In the genomic region with DNA sequence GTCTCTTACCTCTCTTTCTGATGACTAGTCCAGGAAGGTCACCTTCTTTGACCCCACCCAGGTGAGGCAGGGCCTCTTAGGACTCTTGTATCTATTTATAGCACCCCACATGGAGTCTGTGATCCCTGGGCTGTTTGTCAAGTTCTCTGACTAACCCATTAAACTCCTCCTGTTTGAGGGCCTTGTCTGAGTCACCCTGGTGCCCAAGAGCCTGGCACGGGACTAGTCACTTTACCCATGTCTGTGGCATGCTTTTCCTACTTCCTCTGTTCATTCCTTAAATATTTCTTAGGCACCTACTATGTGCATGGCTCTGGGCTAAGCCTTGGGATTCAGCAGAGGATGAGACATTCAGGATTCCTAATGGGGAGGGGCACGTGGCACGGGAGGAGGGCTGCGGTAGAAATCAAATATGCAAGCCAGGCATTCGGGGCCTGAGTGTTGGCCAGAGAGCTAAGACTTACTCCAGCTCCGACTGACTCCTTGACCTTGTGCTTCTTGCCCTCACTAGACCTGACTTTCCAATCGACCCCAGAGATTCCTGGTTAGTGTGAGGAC, we compare ENCODE assay signal across 7 mouse cellular contexts. TPM values are rescaled to one million over a fixed set of nuclear protein-coding genes. Genes with fewer than 3 reads are reported as not detected.
A peak's percentile ranks its signal among the peaks of the same experiment; 100 is the strongest.
DNase-seq lines count a peak whose midpoint lies in the region; ATAC-seq and TF ChIP-seq lines count a peak whose summit lies in the region.

No protein-coding gene starts in this region.

- TF ChIP-seq POLR2A in small intestine, adult 2 months (IDR thresholded peaks at IDR 0.05; ENCODE audit: low read depth, low read length): no peak

- no peak overlapping the region for H3K27ac ChIP-seq in forebrain, embryonic 13.5 days
- H3K27ac ChIP-seq in limb, embryonic 12.5 days: no peak overlapping the region
- H3K27ac ChIP-seq in small intestine, adult 2 months (ENCODE audit: insufficient read depth, low read depth, low read length): peak overlapping the region; percentile 72

- peak overlapping the region; percentile 84 for H3K4me2 ChIP-seq in forebrain, embryonic 13.5 days
- H3K4me2 ChIP-seq in limb, embryonic 12.5 days: peak overlapping the region; percentile 77

- no peak for TF ChIP-seq CTCF in C2C12 (IDR thresholded peaks at IDR 0.05; ENCODE audit: control insufficient read depth, insufficient read depth, insufficient read length)
- no peak for TF ChIP-seq CTCF in small intestine, adult 2 months (IDR thresholded peaks at IDR 0.05; ENCODE audit: extremely low read depth, insufficient read length, insufficient replicate concordance, low read depth, low read length)

- peaks cover 53% of the 10 kb centered on the region for H3K79me3 ChIP-seq in C2C12 (ENCODE audit: low read depth)

- peak overlapping the region; percentile 87 for H3K4me3 ChIP-seq in C2C12 (ENCODE audit: insufficient read depth, poor library complexity, severe bottlenecking)
- peak overlapping the region; percentile 67 for H3K4me3 ChIP-seq in forebrain, embryonic 13.5 days
- H3K4me3 ChIP-seq in limb, embryonic 12.5 days (replicated peaks): peak overlapping the region; percentile 68
- H3K4me3 ChIP-seq in small intestine, adult 2 months (ENCODE audit: low read depth, low read length): peak overlapping the region; percentile 78

- WGBS in forebrain, embryonic 13.5 days: 32% methylated on average over 7 of the region's 7 CpGs
- 32% methylated on average over 7 of the region's 7 CpGs for whole genome bisulfite sequencing in limb, embryonic 12.5 days
- 5% methylated on average over 7 of the region's 7 CpGs for WGBS in small intestine, adult 2 months

- ATAC-seq in forebrain, embryonic 13.5 days: no peak
- no peak for ATAC-seq in limb, embryonic 12.5 days (ENCODE audit: insufficient number of reproducible peaks, insufficient read depth, low FRiP score, low TSS enrichment, low read depth)
- no peak for ATAC-seq in granulocyte monocyte progenitor cell, adult 5-6 weeks (replicated peaks; ENCODE audit: poor library complexity, severe bottlenecking)

- peaks cover 19% of the 10 kb centered on the region for H3K36me3 ChIP-seq in C2C12 (ENCODE audit: control insufficient read depth, insufficient read depth)
- no peaks in the 10 kb centered on the region for H3K36me3 ChIP-seq in forebrain, embryonic 13.5 days (ENCODE audit: poor library complexity, severe bottlenecking)
- peaks cover 11% of the 10 kb centered on the region; the same call in 1 of the 2 replicates for H3K36me3 ChIP-seq in limb, embryonic 12.5 days
- no peaks in the 10 kb centered on the region for H3K36me3 ChIP-seq in small intestine, adult 2 months (ENCODE audit: control insufficient read depth, insufficient read depth, low read length)

- no peaks in the 10 kb centered on the region for H3K27me3 ChIP-seq in C2C12 (ENCODE audit: control insufficient read depth, insufficient read depth, insufficient read length)
- peaks cover 6% of the 10 kb centered on the region; the same call in 1 of the 2 replicates for H3K27me3 ChIP-seq in forebrain, embryonic 13.5 days
- H3K27me3 ChIP-seq in limb, embryonic 12.5 days: peaks cover 8% of the 10 kb centered on the region
- H3K27me3 ChIP-seq in small intestine, adult 2 months (ENCODE audit: control insufficient read depth, insufficient read depth, low read length): no peaks in the 10 kb centered on the region

- H3ac ChIP-seq in C2C12 (ENCODE audit: control insufficient read depth, insufficient read length, low read depth): peak overlapping the region; percentile 83

- peaks cover 36% of the 10 kb centered on the region for H3K4me1 ChIP-seq in forebrain, embryonic 13.5 days
- peaks cover 36% of the 10 kb centered on the region for H3K4me1 ChIP-seq in limb, embryonic 12.5 days (replicated peaks)
- H3K4me1 ChIP-seq in small intestine, adult 2 months (ENCODE audit: control insufficient read depth, insufficient read depth, insufficient read length, low read length): peaks cover 31% of the 10 kb centered on the region

- H3K9ac ChIP-seq in forebrain, embryonic 13.5 days: peak overlapping the region; percentile 82
- H3K9ac ChIP-seq in limb, embryonic 12.5 days (replicated peaks): peak overlapping the region; percentile 46; the same call in 1 of the 2 replicates

- peak; percentile 47 for DNase-seq in ES-CJ7 (ENCODE audit: low read depth, low spot score)
- no peak for DNase-seq in retina, postnatal 1 day

- H3K9me3 ChIP-seq in forebrain, embryonic 13.5 days (replicated peaks): no peaks in the 10 kb centered on the region
- no peaks in the 10 kb centered on the region for H3K9me3 ChIP-seq in limb, embryonic 12.5 days

- peaks cover 98% of the 10 kb centered on the region for H3K79me2 ChIP-seq in C2C12 (ENCODE audit: control insufficient read depth, insufficient read depth)

TF ChIP-seq in C2C12, 6 proteins besides CTCF, POLR2A, EP300 and RAD21:
- TF ChIP-seq USF1 (IDR thresholded peaks at IDR 0.05; ENCODE audit: low read depth) (peak; percentile 83), MYOG (IDR thresholded peaks at IDR 0.05; ENCODE audit: control insufficient read depth, extremely low read depth, insufficient read length) (no peak), FOSL1 (IDR thresholded peaks at IDR 0.05; ENCODE audit: insufficient read depth, low read length, poor library complexity, severe bottlenecking) (peak; percentile 81), MAX (IDR thresholded peaks at IDR 0.05) (peak; percentile 90), CEBPB (IDR thresholded peaks at IDR 0.05; ENCODE audit: low read depth) (no peak), MYOD1 (IDR thresholded peaks at IDR 0.05; ENCODE audit: control insufficient read depth, insufficient read length, low read depth) (no peak)

RNA-seq across cellular contexts. Expression of a gene that starts 1.0 kb away (rescaled TPM):
- 183 TPM for polyA plus RNA-seq in C2C12 (2012; fragmentation: generic; extraction: Trizol)
- polyA plus RNA-seq in forebrain, embryonic 13.5 days (2015; fragmentation: Nextera tagmentation; extraction: Ambion mirVana): 33.9 and 36.1 TPM in 2 replicates
- polyA plus RNA-seq in limb, embryonic 12.5 days (2016; fragmentation: Nextera tagmentation; extraction: Ambion mirVana): 83.1 and 84.7 TPM in 2 replicates
- 71.6 and 98.9 TPM in 2 replicates for polyA plus RNA-seq in small intestine, adult 2 months (2012; rRNA removed)
- 47.0 and 51.2 TPM in 2 replicates for total RNA-seq in granulocyte monocyte progenitor cell, adult 5-6 weeks (2014; fragmentation: Nextera tagmentation)
- total RNA-seq in granulocyte monocyte progenitor cell, adult 5-6 weeks (2017): 13.5 and 17.0 TPM in 2 replicates

RNA-seq across cellular contexts. Expression of a gene that starts 16.3 kb away (rescaled TPM):
- polyA plus RNA-seq in C2C12 (2012; fragmentation: generic; extraction: Trizol): 8.4 TPM
- 27.3 and 33.7 TPM in 2 replicates for polyA plus RNA-seq in forebrain, embryonic 13.5 days (2015; fragmentation: Nextera tagmentation; extraction: Ambion mirVana)
- polyA plus RNA-seq in limb, embryonic 12.5 days (2016; fragmentation: Nextera tagmentation; extraction: Ambion mirVana): 14.2 and 15.9 TPM in 2 replicates
- polyA plus RNA-seq in small intestine, adult 2 months (2012; rRNA removed): 7.1 and 13.2 TPM in 2 replicates
- total RNA-seq in granulocyte monocyte progenitor cell, adult 5-6 weeks (2014; fragmentation: Nextera tagmentation): 1.6 and 4.7 TPM in 2 replicates
- 1.3 and 2.1 TPM in 2 replicates for total RNA-seq in granulocyte monocyte progenitor cell, adult 5-6 weeks (2017)

RNA-seq across cellular contexts. Expression of a gene that starts 51.7 kb away (rescaled TPM):
- 61.5 TPM for polyA plus RNA-seq in C2C12 (2012; fragmentation: generic; extraction: Trizol)
- 58.7 and 65.7 TPM in 2 replicates for polyA plus RNA-seq in forebrain, embryonic 13.5 days (2015; fragmentation: Nextera tagmentation; extraction: Ambion mirVana)
- 59.2 and 61.4 TPM in 2 replicates for polyA plus RNA-seq in limb, embryonic 12.5 days (2016; fragmentation: Nextera tagmentation; extraction: Ambion mirVana)
- polyA plus RNA-seq in small intestine, adult 2 months (2012; rRNA removed): 35.6 and 55.5 TPM in 2 replicates
- 31.5 and 35.4 TPM in 2 replicates for total RNA-seq in granulocyte monocyte progenitor cell, adult 5-6 weeks (2014; fragmentation: Nextera tagmentation)
- total RNA-seq in granulocyte monocyte progenitor cell, adult 5-6 weeks (2017): 67.1 and 72.3 TPM in 2 replicates
